Mouse (Mus musculus): ENCODE measurements around the gene Rasgrp1.

Rasgrp1 gene

GRCm38 (mm10) chr2:117342547-117343239 is at the start of gene Rasgrp1:
Gene Rasgrp1, minus strand, starts transcription at chr2:117343001.
- peak; percentile 25 for DNase-seq (ENCODE audit: low spot score)

- DNase-seq (ENCODE audit: low spot score), result no peak
Observed at GRCm38 (mm10) chr2:117389925-117390892, 47.4 kb upstream of the Rasgrp1 start.

GRCm38 (mm10) chr2:117389460-117389859 is 46.7 kb upstream of the Rasgrp1 start:
- no peak for DNase-seq (ENCODE audit: low spot score)

- DNase-seq (ENCODE audit: low spot score), result no peak
Observed at GRCm38 (mm10) chr2:117388121-117388520, 45.3 kb upstream of the Rasgrp1 start.

GRCm38 (mm10) chr2:117386981-117387705 is 44.3 kb upstream of the Rasgrp1 start:
- no peak for DNase-seq (ENCODE audit: low spot score)

GRCm38 (mm10) chr2:117386036-117386590 is 43.3 kb upstream of the Rasgrp1 start:
- DNase-seq (ENCODE audit: low spot score), result no peak

- DNase-seq (ENCODE audit: low spot score), result peak; percentile 5
Observed at GRCm38 (mm10) chr2:117381314-117381713, 38.5 kb upstream of the Rasgrp1 start.

GRCm38 (mm10) chr2:117374293-117374830 is 31.6 kb upstream of the Rasgrp1 start:
- no peak for DNase-seq (ENCODE audit: low spot score)

- no peak for DNase-seq (ENCODE audit: low spot score)
Observed at GRCm38 (mm10) chr2:117371706-117372105, 28.9 kb upstream of the Rasgrp1 start.

- DNase-seq (ENCODE audit: low spot score), result no peak
Observed at GRCm38 (mm10) chr2:117366478-117366877, 23.7 kb upstream of the Rasgrp1 start.

- DNase-seq (ENCODE audit: low spot score), result no peak
Observed at GRCm38 (mm10) chr2:117364056-117364455, 21.3 kb upstream of the Rasgrp1 start.

GRCm38 (mm10) chr2:117357939-117358338 is 15.1 kb upstream of the Rasgrp1 start:
- DNase-seq (ENCODE audit: low spot score), result no peak

- no peak for DNase-seq (ENCODE audit: low spot score)
Observed at GRCm38 (mm10) chr2:117352305-117353123, 9.7 kb upstream of the Rasgrp1 start.

GRCm38 (mm10) chr2:117350138-117350537 is 7.3 kb upstream of the Rasgrp1 start:
- DNase-seq (ENCODE audit: low spot score), result no peak

- DNase-seq (ENCODE audit: low spot score), result peak; percentile 11
Observed at GRCm38 (mm10) chr2:117343240-117343624, 431 bp upstream of the Rasgrp1 start.

- peak; percentile 68 for DNase-seq (ENCODE audit: low spot score)
Observed at GRCm38 (mm10) chr2:117342090-117342546, 683 bp downstream of the Rasgrp1 start.

- DNase-seq (ENCODE audit: low spot score), result no peak
Observed at GRCm38 (mm10) chr2:117338501-117338900, 4.3 kb downstream of the Rasgrp1 start.

GRCm38 (mm10) chr2:117337902-117338301 is 4.9 kb downstream of the Rasgrp1 start:
- DNase-seq (ENCODE audit: low spot score), result no peak

GRCm38 (mm10) chr2:117336946-117337665 is 5.7 kb downstream of the Rasgrp1 start:
- DNase-seq (ENCODE audit: low spot score), result no peak
